Mouse (Mus musculus): Measurements from ENCODE around the gene Tmem235.

GRCm38 (mm10) chr11:117838572-117838971 lies 22.0 kb upstream of the Tmem235 start:
- TF ChIP-seq CTCF (IDR thresholded peaks at IDR 0.05; ENCODE audit: extremely low read depth, insufficient read depth, insufficient read length, insufficient replicate concordance) (no peak), POLR2A (IDR thresholded peaks at IDR 0.05; ENCODE audit: low read depth, low read length) (no peak)

Measured in spleen, adult 2 months (tissue).